Mouse (Mus musculus) erythroblast, embryonic 14.5 days (primary cell): ENCODE results near the gene Ctnna3.

Experiments used
- GATA1 ChIP-seq: IDR thresholded peaks from 2 replicates; pipeline ENCODE4 v1.6.1; 2012; ENCODE audit warnings: low read length, inconsistent platforms, mixed read lengths
- TAL1 ChIP-seq: IDR thresholded peaks from 3 replicates; pipeline ENCODE4 v1.6.1; 2012; ENCODE audit warnings: low read length, inconsistent platforms, mixed read lengths

DNA sequence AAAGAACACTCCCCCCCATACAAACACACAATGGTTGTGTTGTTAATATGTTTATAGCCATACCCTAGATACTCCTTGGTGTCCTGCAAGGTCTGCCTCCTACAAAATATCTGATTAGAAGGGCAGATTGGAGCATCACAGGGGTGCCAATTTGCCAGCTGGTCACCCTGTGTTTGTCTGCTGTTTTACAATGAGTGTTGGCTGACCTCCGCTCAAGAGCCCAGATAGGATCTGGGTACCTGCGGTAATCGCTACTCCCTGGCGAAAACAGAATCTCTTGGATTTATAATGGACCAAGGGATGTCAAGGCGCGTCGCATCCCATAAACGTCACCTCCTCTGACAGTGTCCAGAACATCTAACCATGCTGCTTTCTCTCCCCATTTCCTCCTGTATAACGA lies 1457.0 kb downstream of the Ctnna3 start:
- TF ChIP-seq GATA1 (no peak), TAL1 (no peak)
